Mouse (Mus musculus) kidney, adult 11 months (tissue): Measurements from ENCODE around the gene Clec4d.
"Not testable (repeated sequence)": the region's sequence is repeated elsewhere in the genome, so short reads cannot be mapped to it uniquely, and the experiment has no call there.

Source experiments
- DNase-seq: peaks from one replicate; pipeline ENCODE4 v3.0.0; 2022

Clec4d gene

GRCm38 (mm10) chr6:123261555-123262161 lies at the start of gene Clec4d:
Gene Clec4d, plus strand, starts transcription at chr6:123262111.
- no peak for DNase-seq

DNA sequence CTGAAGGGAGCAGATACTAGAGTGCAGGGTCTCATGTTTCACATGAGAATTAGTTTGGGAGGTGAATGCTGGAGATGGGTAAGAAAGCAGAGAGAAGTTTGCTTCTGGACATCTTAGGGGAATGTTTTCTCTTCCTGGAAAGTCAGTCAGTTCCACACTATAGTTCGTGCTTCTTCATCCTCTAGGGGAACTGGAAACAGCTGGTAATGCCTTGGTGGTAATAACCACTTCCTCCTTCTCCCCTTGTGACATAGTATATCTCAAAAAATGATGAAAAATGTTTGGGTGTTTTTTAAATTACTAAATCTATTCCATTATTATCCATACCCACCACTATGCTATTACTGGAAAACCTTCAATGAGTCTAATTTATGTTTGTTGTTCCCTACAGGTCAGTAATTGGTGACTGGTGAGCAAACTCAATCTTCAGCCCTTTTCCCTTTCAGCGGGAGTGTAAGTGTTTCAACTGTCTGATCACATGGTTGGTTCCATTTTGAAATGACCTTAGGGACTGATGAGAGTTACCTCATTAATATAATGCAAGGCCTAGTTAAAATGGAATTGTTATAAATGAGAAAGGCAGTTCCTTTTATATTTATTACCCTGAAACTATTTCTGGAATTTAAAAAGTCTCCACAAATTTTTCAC lies 34.3 kb upstream of the Clec4d start:
- no peak for DNase-seq

GRCm38 (mm10) chr6:123229644-123230043 lies 32.3 kb upstream of the Clec4d start, which contains the start of gene Clec4n:
Gene Clec4n, plus strand, starts transcription at chr6:123229843.
- DNase-seq = no peak

DNA sequence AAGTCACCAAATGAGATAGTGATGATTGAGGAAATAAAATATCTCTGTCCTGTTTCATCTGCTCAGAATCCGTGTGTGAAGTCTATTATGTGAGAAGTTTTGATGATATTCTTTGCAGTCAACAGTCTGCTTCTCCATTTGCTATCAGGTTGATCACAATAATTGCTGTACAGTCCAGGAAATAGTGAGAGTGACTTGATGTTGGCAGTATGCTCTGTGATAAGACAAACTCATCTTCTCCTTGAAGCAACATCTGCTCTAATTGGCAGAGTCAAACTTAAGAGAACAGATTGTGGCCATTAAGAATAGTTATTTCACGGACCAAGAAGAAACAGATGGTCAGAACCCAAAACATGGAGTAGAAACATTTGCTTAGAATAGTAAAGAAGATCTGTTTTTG lies 30.8 kb upstream of the Clec4d start:
- no peak for DNase-seq

- DNase-seq = no peak
Observed at GRCm38 (mm10) chr6:123237582-123237981, 24.3 kb upstream of the Clec4d start.

GRCm38 (mm10) chr6:123244201-123244600 lies 17.7 kb upstream of the Clec4d start:
- no peak for DNase-seq

- DNase-seq = not testable (repeated sequence)
Observed at GRCm38 (mm10) chr6:123248862-123249261, 13.0 kb upstream of the Clec4d start.

DNA sequence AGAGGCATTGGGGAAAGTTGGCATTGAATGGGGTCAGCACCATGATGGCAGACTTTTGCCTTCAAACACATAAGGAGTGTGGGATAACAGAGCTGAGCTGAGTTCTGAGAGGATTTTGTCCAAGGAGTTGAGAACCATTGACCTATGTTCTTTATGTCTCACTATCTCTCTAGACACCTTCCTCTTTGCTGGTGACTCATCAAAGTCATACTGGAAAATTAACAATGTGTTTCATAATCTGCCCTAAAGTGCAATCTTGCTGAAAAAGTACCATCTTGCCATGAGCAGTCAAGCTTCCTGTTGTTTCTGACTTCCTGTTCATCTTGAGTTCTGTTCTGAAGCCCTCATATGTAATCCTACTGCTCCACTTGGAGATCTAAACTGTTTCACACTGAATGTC lies 9.2 kb upstream of the Clec4d start:
- no peak for DNase-seq

DNA sequence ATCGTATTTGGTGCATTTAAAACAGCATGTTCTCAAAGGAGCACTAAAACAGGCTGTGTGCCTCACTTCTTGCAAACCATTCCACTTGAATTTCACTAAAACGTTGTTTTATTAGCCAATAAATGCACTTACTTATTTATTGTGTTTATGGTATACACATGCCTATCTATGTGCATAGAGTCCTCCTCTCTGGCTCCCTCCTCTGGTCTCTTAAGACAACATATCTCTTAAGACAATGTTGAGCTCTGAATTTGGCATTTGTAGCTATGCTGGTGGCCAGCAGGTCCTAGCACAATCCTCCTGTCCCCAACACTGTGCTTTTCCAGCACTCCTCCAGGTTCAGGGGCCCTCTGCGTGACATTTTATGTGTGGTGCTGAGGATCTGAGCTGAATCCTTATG lies 3.0 kb upstream of the Clec4d start:
- DNase-seq = no peak

GRCm38 (mm10) chr6:123259889-123260603 lies 1.9 kb upstream of the Clec4d start:
- DNase-seq = no peak

GRCm38 (mm10) chr6:123260868-123261267 lies 1.0 kb upstream of the Clec4d start:
- no peak for DNase-seq

- DNase-seq = no peak
Observed at GRCm38 (mm10) chr6:123264194-123264593, 2.3 kb downstream of the Clec4d start.

DNA sequence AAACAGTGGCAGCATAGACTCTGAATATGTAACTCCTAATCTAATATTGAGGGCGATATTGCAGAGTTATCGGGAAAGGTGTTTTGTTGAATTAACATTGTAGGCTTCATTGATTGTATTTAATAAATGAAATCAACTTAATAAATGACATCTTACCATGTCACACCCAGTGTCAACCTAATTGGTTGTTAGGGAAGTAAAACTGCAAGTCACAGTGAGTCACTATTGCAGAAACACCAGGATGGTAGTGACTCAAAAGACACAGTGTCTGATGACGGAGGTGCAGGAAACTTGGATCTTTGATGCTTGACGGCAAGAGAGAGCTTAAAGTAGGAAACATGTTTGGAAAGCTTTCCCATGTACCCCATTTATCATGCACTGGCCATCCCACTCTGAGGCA lies 3.9 kb downstream of the Clec4d start:
- DNase-seq = no peak

DNA sequence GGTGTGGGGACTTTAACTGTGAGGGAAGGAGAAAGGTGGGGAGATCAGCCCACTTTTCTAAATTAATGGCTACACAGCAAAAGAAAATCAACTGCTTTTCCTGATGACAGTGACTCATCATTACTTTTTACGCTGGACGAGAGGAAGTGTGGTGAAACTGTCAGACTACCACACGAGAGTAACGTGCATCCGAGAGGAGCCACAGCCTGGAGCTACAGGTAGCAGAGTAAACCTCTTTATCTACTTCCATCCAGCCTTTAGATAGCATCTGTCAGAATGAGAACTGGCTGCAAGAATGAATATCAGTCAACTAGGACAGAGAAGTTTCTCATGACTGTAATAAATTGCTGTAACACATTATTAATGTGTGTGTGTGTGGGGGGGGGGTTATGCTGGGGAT lies 5.0 kb downstream of the Clec4d start:
- DNase-seq = no peak

- no peak for DNase-seq
Observed at GRCm38 (mm10) chr6:123279443-123279842, 17.5 kb downstream of the Clec4d start.

DNA sequence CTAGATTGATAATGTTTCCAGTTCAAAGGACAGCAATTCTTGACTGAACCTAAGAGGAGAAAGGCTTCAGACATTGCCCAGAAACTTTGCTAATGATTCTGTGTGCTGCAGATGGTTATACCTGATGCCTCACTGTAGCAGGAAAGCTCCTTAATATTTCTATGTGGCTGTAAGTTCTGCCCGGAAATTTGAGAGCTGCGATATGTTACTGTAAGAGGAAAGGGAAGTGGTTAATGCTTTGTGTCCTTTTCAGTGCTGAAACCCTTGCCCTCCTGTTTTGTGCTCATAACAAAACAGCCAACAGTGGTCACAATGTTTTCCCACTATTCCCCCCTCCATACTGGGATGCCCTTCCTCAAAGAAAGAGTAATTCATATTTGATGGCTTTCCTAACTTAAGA lies 24.4 kb downstream of the Clec4d start:
- DNase-seq = no peak

- no peak for DNase-seq
Observed at GRCm38 (mm10) chr6:123288931-123289330, 27.0 kb downstream of the Clec4d start.

- no peak for DNase-seq
Observed at GRCm38 (mm10) chr6:123289753-123290152, 27.8 kb downstream of the Clec4d start, which contains the start of gene Clec4e. Gene Clec4e, minus strand, starts transcription at chr6:123289870.

DNA sequence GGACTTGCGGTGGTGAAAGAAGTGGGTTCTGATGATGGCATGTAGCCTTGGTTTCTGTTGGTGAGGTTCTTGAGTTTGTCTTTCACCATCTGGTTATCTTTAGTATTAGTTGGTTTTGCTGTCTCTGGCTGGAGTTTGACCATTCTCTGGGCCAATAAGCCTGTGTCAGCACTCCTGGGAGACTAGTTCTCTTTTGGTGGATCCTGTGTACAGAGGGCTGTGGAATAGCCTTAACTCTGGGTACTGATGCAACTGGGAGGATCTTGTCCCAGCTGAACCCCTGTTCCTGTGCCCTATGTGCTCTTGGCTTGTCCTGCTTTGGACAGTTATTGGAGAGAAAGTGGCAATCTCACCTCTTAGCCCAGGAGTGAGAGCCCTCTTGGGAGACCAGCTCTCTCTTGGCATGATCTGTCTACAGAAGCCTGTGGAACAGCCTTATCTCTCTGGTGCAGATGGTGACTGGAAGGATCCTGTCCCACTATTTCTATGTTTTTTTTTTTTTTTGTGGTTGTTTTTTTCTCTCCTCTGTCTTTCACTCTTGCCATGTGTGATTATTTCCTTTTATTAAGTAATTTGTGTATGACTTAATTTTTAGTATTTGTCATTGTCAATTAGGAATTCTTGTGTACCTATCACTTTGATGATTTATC lies 31.0 kb downstream of the Clec4d start:
- no peak for DNase-seq

- DNase-seq = not testable (repeated sequence)
Observed at GRCm38 (mm10) chr6:123293509-123293908, 31.6 kb downstream of the Clec4d start.

DNA sequence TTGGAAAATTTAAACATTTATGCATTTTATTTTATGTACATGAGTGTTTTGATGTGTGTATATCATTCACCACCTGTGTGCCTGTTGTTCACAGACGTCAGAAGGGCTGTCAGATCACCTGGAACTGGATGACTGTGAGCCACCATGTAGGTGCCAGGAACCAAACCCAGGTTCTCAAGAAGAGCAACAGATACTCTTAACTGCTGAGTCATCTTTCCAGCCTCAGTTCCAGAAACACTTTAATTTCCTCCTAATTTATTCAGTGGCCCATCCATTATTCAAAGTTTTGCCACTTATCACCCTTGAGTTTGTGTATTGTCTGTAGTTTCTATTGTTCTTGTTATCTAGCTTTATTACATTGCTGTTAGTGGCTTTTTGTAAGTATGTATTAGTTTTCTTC lies 34.8 kb downstream of the Clec4d start:
- DNase-seq = no peak

DNA sequence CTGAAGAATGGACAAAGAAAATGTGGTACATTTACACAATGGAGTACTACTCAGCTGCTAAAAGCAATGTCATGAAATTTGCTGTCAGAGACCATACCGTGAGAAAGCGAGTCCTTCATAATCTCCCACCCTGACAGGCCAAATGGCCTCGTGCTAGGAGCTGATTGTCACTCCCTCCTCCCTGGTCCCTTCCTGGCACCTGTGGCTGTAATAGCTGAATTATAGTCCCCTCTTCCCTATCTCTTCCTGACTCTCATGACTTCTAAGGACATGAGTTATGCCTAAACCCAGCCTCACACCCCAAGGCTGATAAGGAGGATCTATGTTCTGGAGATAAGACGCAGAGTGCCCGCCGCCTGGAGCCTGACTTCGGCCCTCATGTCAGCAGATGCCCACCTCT lies 44.4 kb downstream of the Clec4d start:
- not testable (repeated sequence) for DNase-seq

DNA sequence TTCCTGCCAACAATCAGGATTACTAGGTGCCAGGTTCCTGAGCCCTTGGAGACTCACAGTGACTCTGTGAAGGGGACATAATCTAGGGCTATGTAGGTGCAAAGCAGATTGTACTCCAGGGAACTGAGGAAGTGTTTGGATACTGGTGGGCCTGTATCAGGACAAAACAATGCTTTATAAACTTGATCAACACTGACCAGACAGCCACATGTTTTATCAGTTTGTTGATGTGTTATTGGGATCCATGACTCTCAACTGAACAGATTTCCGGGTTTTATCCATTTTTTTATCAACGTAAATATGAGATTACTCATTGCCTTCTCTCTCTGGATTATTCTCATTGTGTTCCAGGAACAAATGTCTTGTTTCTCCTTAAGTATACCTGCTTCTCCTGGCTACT lies 46.1 kb downstream of the Clec4d start, which contains the start of gene Vmn2r19:
Gene Vmn2r19, plus strand, starts transcription at position 301 of the 400 bp plus-strand sequence.
- no peak for DNase-seq
